Mouse (Mus musculus) ES-E14 (cell line): ENCODE measurements around the gene Tsc22d3. TPM values are rescaled to one million over a fixed set of nuclear protein-coding genes. Genes with fewer than 3 reads are reported as not detected.
A peak's percentile ranks its signal among the peaks of the same experiment; 100 is the strongest.

Experiments
- DNase-seq: peaks from one replicate; pipeline ENCODE4 v3.0.0-alpha.2; 2013; ENCODE audit warnings: low read depth, low spot score
- H3K27ac ChIP-seq: 2 replicates; pipeline ENCODE4 v1.5.1; 2012; ENCODE audit warnings: low read depth, mild to moderate bottlenecking, low read length, moderate library complexity, mixed read lengths; ENCODE audit not compliant: poor library complexity, insufficient read depth, severe bottlenecking
- H3K36me3 ChIP-seq: 2 replicates; pipeline ENCODE4 v1.6.1; 2012; ENCODE audit warnings: mild to moderate bottlenecking, low read length, moderate library complexity, mixed read lengths; ENCODE audit not compliant: control insufficient read depth, poor library complexity, insufficient read depth, severe bottlenecking
- H3K4me1 ChIP-seq, 2 experiments: fragments of 150-350 bp in 1 of 2; sonication (generic) in 1 of 2; 2 replicates each; pipeline ENCODE4 v1.6.1; 2012; ENCODE audit warnings: low read length in 2 of 2, mild to moderate bottlenecking in 1 of 2, mixed read lengths in 1 of 2; ENCODE audit not compliant: control insufficient read depth in 2 of 2, insufficient read depth in 2 of 2, poor library complexity in 1 of 2
- H3K4me3 ChIP-seq, 2 experiments: fragments of 150-350 bp in 1 of 2; sonication (generic) in 1 of 2; 2 replicates each; pipeline ENCODE4 v1.5.1; 2012; ENCODE audit warnings: low read length in 2 of 2, low read depth in 1 of 2, mild to moderate bottlenecking in 1 of 2, mixed read lengths in 1 of 2; ENCODE audit not compliant: insufficient read depth in 1 of 2, poor library complexity in 1 of 2, severe bottlenecking in 1 of 2
- H3K9ac ChIP-seq: 2 replicates; pipeline ENCODE4 v1.6.1; 2012; ENCODE audit warnings: low read depth, mild to moderate bottlenecking, low read length, mixed read lengths; ENCODE audit not compliant: poor library complexity, insufficient read depth, severe bottlenecking
- H3K9me3 ChIP-seq: fragments of 150-350 bp; sonication (generic); 2 replicates; pipeline ENCODE4 v1.6.1; 2012; ENCODE audit warnings: low read depth, mild to moderate bottlenecking, low read length; ENCODE audit not compliant: control insufficient read depth, insufficient read depth
- CHD2 ChIP-seq: IDR thresholded peaks from 2 replicates; pipeline ENCODE4 v1.6.1; 2014; ENCODE audit warnings: mild to moderate bottlenecking, low read depth, low read length, inconsistent platforms
- HCFC1 ChIP-seq: IDR thresholded peaks from 2 replicates; pipeline ENCODE4 v1.6.1; 2012; ENCODE audit warnings: low read length, inconsistent platforms, borderline replicate concordance; ENCODE audit not compliant: insufficient read depth
- MAFK ChIP-seq: IDR thresholded peaks from 2 replicates; pipeline ENCODE4 v1.6.1; 2014; ENCODE audit warnings: mild to moderate bottlenecking, low read depth, low read length, inconsistent platforms; ENCODE audit not compliant: insufficient read depth
- ZC3H11A ChIP-seq: IDR thresholded peaks from 2 replicates; pipeline ENCODE4 v1.6.1; 2012; ENCODE audit warnings: low read depth, mild to moderate bottlenecking, inconsistent platforms, low read length, borderline replicate concordance
- ZNF384 ChIP-seq: IDR thresholded peaks from 2 replicates; pipeline ENCODE4 v1.6.1; 2012; ENCODE audit warnings: low read depth, low read length, inconsistent platforms
- in situ Hi-C, 2 experiments: fragments of 600-800 bp; cut with MboI; formaldehyde crosslinking; loops; one replicate each; pipeline ENCODE4 v1.15.1; 2025; ENCODE audit warnings: low sequenced_read_pairs in 2 of 2, inconsistent platforms in 1 of 2; ENCODE audit not compliant: unreplicated experiment in 2 of 2
- total RNA-seq: library from RNA; depleted of rRNA; stranded (reverse); fragments of 300-350 nt; gene quantifications from 2 replicates; pipeline ENCODE4 v1.2.3, GENCODE M21; 2012; rRNA removed

Tsc22d3 gene
- total RNA-seq, 1 experiment = 3.5 TPM

DNA sequence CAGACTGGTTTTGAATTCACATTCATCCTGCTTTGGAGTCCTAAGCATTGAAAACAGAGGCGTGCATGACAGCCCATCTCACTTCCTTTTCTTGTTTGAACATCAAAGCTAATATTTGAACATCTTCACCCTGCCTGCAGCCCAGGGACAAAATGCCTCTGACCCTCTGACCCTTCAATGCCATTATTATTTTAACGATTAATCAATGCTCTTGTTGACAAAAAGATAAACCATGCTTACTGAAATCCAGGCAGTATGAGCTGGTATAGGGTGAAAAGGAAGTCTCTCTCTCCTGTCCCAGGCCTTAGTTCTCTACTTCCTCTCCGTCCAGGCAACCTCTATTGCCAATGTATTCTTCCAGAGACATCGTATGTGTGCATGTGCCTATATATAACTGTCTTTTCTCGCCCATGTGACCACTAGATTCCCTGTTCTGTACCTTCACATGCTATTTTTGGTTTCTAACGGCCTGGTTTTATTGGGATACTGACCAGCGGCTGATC lies 106.9 kb downstream of the Tsc22d3 start:
- Histone ChIP-seq H3K36me3 (no peaks in the 10 kb centered on the region), H3K27ac (no peak overlapping the region), H3K4me1 (no peaks in the 10 kb centered on the region), H3K4me3 (no peak overlapping the region), H3K9me3 (no peaks in the 10 kb centered on the region), H3K9ac (no peak overlapping the region)
- no peak for DNase-seq
- TF ChIP-seq ZNF384 = no peak
- no peak for TF ChIP-seq MAFK
- no peak for TF ChIP-seq HCFC1
- no peak for TF ChIP-seq ZC3H11A
- TF ChIP-seq CHD2 = no peak
- in situ Hi-C loops = loop anchor here in 1 of 2 experiments (25.0 kb wide), 1 partner anchor 219 kb away; no protein-coding TSS in a partner anchor

DNA sequence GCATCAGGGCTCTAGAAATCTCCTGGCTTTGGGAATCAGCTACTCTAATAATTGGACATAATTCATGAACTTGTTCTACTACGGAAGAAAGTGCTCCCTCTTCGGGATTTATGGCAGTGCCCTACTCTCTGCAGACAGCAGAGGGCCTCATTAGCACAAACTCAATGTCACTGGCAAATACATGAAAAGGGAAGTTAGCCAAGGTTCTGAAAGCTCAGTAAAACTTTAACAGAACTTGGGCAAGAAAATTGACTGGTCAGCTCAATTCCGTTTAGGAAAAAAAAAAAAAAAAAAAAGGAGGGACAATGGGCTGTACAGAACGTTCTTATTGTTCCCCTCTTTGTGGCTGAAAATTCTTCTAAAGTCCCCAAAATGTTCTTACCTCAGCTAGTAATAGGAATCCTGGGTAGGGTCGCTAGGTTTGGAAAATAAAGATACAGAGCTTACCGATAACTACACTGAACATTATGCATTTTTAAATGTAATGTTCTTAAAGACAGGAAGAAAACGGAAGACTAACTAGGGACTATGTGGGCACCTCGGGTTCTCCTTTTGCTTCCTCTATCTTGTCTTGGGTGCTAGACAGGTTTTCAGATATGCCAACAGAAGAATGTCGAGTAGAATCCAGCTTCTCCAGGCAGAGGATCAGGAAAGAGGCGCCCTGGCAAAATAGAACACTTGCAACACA lies 108.4 kb downstream of the Tsc22d3 start:
- DNase-seq = no peak

DNA sequence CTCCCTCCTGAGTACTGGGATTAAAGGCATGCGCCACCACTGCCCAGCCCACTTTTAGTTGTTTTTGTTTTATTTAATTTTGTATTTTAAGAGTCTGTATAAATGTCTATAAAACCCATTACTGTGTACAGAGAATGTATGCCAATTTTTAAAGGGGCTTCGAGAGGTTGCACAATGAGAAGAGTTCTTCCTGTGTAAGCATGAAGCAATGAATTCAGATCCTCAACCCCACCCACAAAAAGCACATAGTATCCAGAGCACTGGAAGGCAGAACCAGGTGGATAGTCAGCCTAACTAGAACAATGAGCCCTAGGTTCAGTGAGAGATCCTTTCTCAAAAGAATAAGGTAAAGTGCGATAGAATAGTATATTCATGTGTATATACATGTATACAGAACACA lies 110.3 kb downstream of the Tsc22d3 start:
- Histone ChIP-seq H3K9ac (no peak overlapping the region), H3K36me3 (no peaks in the 10 kb centered on the region), H3K4me1 (no peaks in the 10 kb centered on the region), H3K4me3 (no peak overlapping the region), H3K9me3 (no peaks in the 10 kb centered on the region), H3K27ac (no peak overlapping the region)
- in situ Hi-C loops = loop anchor here in 1 of 2 experiments (25.0 kb wide), 1 partner anchor 222 kb away; no protein-coding TSS in a partner anchor
- no peak for DNase-seq
- no peak for TF ChIP-seq HCFC1
- TF ChIP-seq ZNF384 = no peak
- TF ChIP-seq CHD2 = no peak
- TF ChIP-seq ZC3H11A = no peak
- no peak for TF ChIP-seq MAFK

More for the DNA sequence above, 108.4 kb downstream of the Tsc22d3 start:
- Histone ChIP-seq H3K36me3 (no peaks in the 10 kb centered on the region), H3K9ac (no peak overlapping the region), H3K4me1 (no peaks in the 10 kb centered on the region), H3K4me3 (no peak overlapping the region), H3K9me3 (no peaks in the 10 kb centered on the region), H3K27ac (no peak overlapping the region)
- in situ Hi-C loops = loop anchor here in 1 of 2 experiments (25.0 kb wide), 1 partner anchor 220 kb away; no protein-coding TSS in a partner anchor
- no peak for TF ChIP-seq MAFK
- no peak for TF ChIP-seq CHD2
- peak; percentile 49; the same call in 1 of the 2 replicates for TF ChIP-seq ZC3H11A
- no peak for TF ChIP-seq HCFC1
- TF ChIP-seq ZNF384 = no peak

Other genes starting within 250 kb of the Tsc22d3 start
- 66.2 and 67.2 TPM in 2 replicates for gene Prps1, start 144.0 kb downstream of the Tsc22d3 start, total RNA-seq
- 0.32 and 0.94 TPM in 2 replicates for gene Mid2, start 63.9 kb upstream of the Tsc22d3 start, total RNA-seq
- 0.26 and 0.80 TPM in 2 replicates for gene Tex13b, start 212.8 kb upstream of the Tsc22d3 start, total RNA-seq